Mouse (Mus musculus) bone marrow, adult 2 months (tissue): ENCODE results near the gene 1810046K07Rik.

Source experiments
- CTCF ChIP-seq: fragments of 200-500 bp; IDR thresholded peaks from 2 replicates; pipeline ENCODE4 v1.5.1; 2011; ENCODE audit warnings: low read length, control low read depth; ENCODE audit not compliant: control insufficient read depth, insufficient read depth
- POLR2A ChIP-seq: fragments of 200-500 bp; IDR thresholded peaks from 2 replicates; pipeline ENCODE4 v1.6.1; 2011; ENCODE audit warnings: low read depth, mild to moderate bottlenecking, control low read depth, low read length, borderline replicate concordance; ENCODE audit not compliant: control insufficient read depth

GRCm38 (mm10) chr9:51268852-51269251 is 59.9 kb downstream of the 1810046K07Rik start:
- no peak for TF ChIP-seq CTCF
- no peak for TF ChIP-seq POLR2A
